Mouse (Mus musculus): ENCODE results near the gene Vamp5. TPM values are rescaled to one million over a fixed set of nuclear protein-coding genes. Genes with fewer than 3 reads are reported as not detected.

Vamp5 gene
- total and polyA plus RNA-seq, 3 experiments = 49.3 to 99.6 (median 58.3) TPM

DNA sequence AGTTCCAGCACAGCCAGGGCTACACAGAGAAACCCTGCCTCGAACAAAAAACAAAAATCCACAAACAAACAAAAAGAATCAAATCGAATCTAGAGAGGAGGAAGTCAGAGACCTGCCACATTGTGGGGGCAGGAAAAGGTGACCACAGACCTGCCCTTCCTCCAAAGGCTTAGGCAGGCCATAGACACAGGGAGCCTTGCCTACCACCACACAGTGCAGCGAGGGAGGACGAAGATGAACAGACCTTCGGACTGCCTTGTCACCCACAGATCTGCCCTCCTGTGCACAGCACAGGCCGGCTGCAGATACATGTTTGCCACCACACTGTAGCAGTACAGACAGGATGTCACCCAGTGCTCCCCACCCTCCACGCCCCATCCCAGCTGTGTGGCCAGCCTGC lies 30.2 kb upstream of the Vamp5 start:
- intact Hi-C loops (cut with DNase I) = no loop called here
- no peaks in the 10 kb centered on the region for H3K36me3 ChIP-seq (ENCODE audit: control insufficient read depth, insufficient read depth, low read length)
- 63% methylated on average over 7 of the region's 7 CpGs for WGBS

GRCm38 (mm10) chr6:72410003-72410402 lies 29.7 kb upstream of the Vamp5 start:
- H3K27me3 ChIP-seq (ENCODE audit: control insufficient read depth, insufficient read depth, low read length) = no peaks in the 10 kb centered on the region
- DNase-seq = no peak
- no peak overlapping the region for H3K4me3 ChIP-seq
- H3K36me3 ChIP-seq (ENCODE audit: control insufficient read depth, insufficient read depth, low read length) = no peaks in the 10 kb centered on the region
- intact Hi-C loops (cut with DNase I) = no loop called here
- H3K9ac ChIP-seq (ENCODE audit: low read depth, low read length) = no peak overlapping the region
- H3K4me1 ChIP-seq (ENCODE audit: control insufficient read depth, insufficient read depth, low read length) = peaks cover 2% of the 10 kb centered on the region
- no peak overlapping the region for H3K27ac ChIP-seq
- TF ChIP-seq POLR2A (IDR thresholded peaks at IDR 0.05; ENCODE audit: insufficient read depth, low read depth, low read length) = no peak
- TF ChIP-seq EP300 (IDR thresholded peaks at IDR 0.05; ENCODE audit: insufficient read depth, low read depth, low read length) = no peak
- WGBS = 31% methylated on average over 1 of the region's 1 CpGs
- H3K79me2 ChIP-seq (replicated peaks; ENCODE audit: control insufficient read depth, insufficient read depth, low read length) = no peaks in the 10 kb centered on the region

More for the DNA sequence above, 30.2 kb upstream of the Vamp5 start:
- Histone ChIP-seq H3K79me2 (replicated peaks; ENCODE audit: control insufficient read depth, insufficient read depth, low read length) (no peaks in the 10 kb centered on the region), H3K4me3 (no peak overlapping the region), H3K27ac (no peak overlapping the region), H3K4me1 (ENCODE audit: control insufficient read depth, insufficient read depth, low read length) (peaks cover 3% of the 10 kb centered on the region), H3K27me3 (ENCODE audit: control insufficient read depth, insufficient read depth, low read length) (no peaks in the 10 kb centered on the region), H3K9ac (ENCODE audit: low read depth, low read length) (no peak overlapping the region)
- TF ChIP-seq CTCF (IDR thresholded peaks at IDR 0.05) (no peak), POLR2A (IDR thresholded peaks at IDR 0.05; ENCODE audit: insufficient read depth, low read depth, low read length) (no peak), EP300 (IDR thresholded peaks at IDR 0.05; ENCODE audit: insufficient read depth, low read depth, low read length) (no peak)
- no peak for DNase-seq

DNA sequence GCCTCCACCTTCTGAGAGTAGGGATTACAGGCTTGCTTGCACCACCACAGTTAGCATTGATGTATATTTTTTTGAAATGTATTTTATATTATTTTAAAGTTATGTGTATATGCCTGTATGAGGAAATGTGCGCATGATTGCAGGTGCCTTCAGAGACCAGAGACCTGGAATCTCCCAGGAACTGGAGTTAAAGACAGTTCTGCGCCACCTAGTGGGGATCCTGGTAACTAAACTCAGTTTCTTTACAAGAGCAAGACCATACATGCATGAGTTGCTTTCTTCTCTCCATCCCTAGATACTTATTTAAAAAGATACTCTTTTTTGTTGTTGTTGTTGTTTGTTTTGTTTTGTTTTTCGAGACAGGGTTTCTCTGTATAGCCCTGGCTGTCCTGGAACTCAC lies 29.3 kb upstream of the Vamp5 start:
- Histone ChIP-seq H3K36me3 (ENCODE audit: control insufficient read depth, insufficient read depth, low read length) (no peaks in the 10 kb centered on the region), H3K79me2 (replicated peaks; ENCODE audit: control insufficient read depth, insufficient read depth, low read length) (no peaks in the 10 kb centered on the region), H3K27me3 (ENCODE audit: control insufficient read depth, insufficient read depth, low read length) (no peaks in the 10 kb centered on the region), H3K4me3 (no peak overlapping the region), H3K9ac (ENCODE audit: low read depth, low read length) (no peak overlapping the region), H3K4me1 (ENCODE audit: control insufficient read depth, insufficient read depth, low read length) (no peaks in the 10 kb centered on the region), H3K27ac (no peak overlapping the region)
- DNase-seq = no peak
- 17% methylated on average over 3 of the region's 3 CpGs for WGBS
- intact Hi-C loops (cut with DNase I) = loop anchor here (5.0 kb wide), 1 partner anchor 127 kb away; no protein-coding TSS in a partner anchor
- TF ChIP-seq EP300 (IDR thresholded peaks at IDR 0.05; ENCODE audit: insufficient read depth, low read depth, low read length) = no peak
- peak; percentile 76 for TF ChIP-seq CTCF (IDR thresholded peaks at IDR 0.05)

- Histone ChIP-seq H3K27ac (no peak overlapping the region), H3K27me3 (ENCODE audit: control insufficient read depth, insufficient read depth, low read length) (no peaks in the 10 kb centered on the region), H3K79me2 (replicated peaks; ENCODE audit: control insufficient read depth, insufficient read depth, low read length) (no peaks in the 10 kb centered on the region), H3K4me1 (ENCODE audit: control insufficient read depth, insufficient read depth, low read length) (no peaks in the 10 kb centered on the region), H3K4me3 (no peak overlapping the region), H3K9ac (ENCODE audit: low read depth, low read length) (no peak overlapping the region), H3K36me3 (ENCODE audit: control insufficient read depth, insufficient read depth, low read length) (no peaks in the 10 kb centered on the region)
- no peak for TF ChIP-seq POLR2A (IDR thresholded peaks at IDR 0.05; ENCODE audit: insufficient read depth, low read depth, low read length)
- peak; percentile 87 for TF ChIP-seq CTCF (IDR thresholded peaks at IDR 0.05)
- peak; percentile 92 for TF ChIP-seq EP300 (IDR thresholded peaks at IDR 0.05; ENCODE audit: insufficient read depth, low read depth, low read length)
- intact Hi-C loops (cut with DNase I) = loop anchor here (5.0 kb wide), 1 partner anchor 125 kb away; no protein-coding TSS in a partner anchor
- WGBS = 2% methylated on average over 5 of the region's 5 CpGs
- DNase-seq = peak; percentile 73 to 87
These were observed 26.9 kb upstream of the Vamp5 start for GRCm38 (mm10) chr6:72407119-72407518.

GRCm38 (mm10) chr6:72405356-72405755 lies 25.1 kb upstream of the Vamp5 start:
- 82% methylated on average over 7 of the region's 7 CpGs for WGBS
- Histone ChIP-seq H3K27me3 (ENCODE audit: control insufficient read depth, insufficient read depth, low read length) (no peaks in the 10 kb centered on the region), H3K4me3 (no peak overlapping the region), H3K79me2 (replicated peaks; ENCODE audit: control insufficient read depth, insufficient read depth, low read length) (no peaks in the 10 kb centered on the region), H3K36me3 (ENCODE audit: control insufficient read depth, insufficient read depth, low read length) (no peaks in the 10 kb centered on the region), H3K4me1 (ENCODE audit: control insufficient read depth, insufficient read depth, low read length) (no peaks in the 10 kb centered on the region; the same call in 1 of the 2 replicates), H3K27ac (no peak overlapping the region), H3K9ac (ENCODE audit: low read depth, low read length) (no peak overlapping the region)
- DNase-seq = no peak
- TF ChIP-seq EP300 (IDR thresholded peaks at IDR 0.05; ENCODE audit: insufficient read depth, low read depth, low read length) (no peak), CTCF (IDR thresholded peaks at IDR 0.05) (no peak), POLR2A (IDR thresholded peaks at IDR 0.05; ENCODE audit: insufficient read depth, low read depth, low read length) (no peak)
- intact Hi-C loops (cut with DNase I) = loop anchor here (5.0 kb wide), 1 partner anchor 123 kb away; no protein-coding TSS in a partner anchor

DNA sequence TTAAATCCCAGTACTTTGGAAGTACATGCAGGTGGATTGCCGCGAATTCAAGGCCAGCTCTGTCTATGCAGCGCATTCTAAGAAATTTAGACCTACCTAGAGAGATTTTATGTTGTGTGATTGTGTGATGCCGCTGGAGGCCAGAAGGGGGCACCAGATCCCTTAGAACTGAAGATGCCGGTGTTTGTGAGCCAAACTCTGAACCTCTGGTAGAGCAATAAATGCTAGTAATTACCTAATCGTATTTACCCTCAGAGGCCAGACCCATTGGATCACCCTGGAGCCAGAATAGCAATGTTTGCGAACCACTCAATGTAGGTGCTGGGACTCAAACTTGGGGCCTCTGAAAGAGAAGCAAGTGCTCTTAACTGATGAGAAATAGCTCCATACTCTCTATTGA lies 21.6 kb upstream of the Vamp5 start:
- no peaks in the 10 kb centered on the region for H3K79me2 ChIP-seq (replicated peaks; ENCODE audit: control insufficient read depth, insufficient read depth, low read length)
- no peak overlapping the region for H3K4me3 ChIP-seq
- no peak overlapping the region for H3K27ac ChIP-seq
- H3K27me3 ChIP-seq (ENCODE audit: control insufficient read depth, insufficient read depth, low read length) = no peaks in the 10 kb centered on the region
- intact Hi-C loops (cut with DNase I) = loop anchor here (2.0 kb wide), 1 partner anchor 37 kb away; no protein-coding TSS in a partner anchor
- H3K36me3 ChIP-seq (ENCODE audit: control insufficient read depth, insufficient read depth, low read length) = no peaks in the 10 kb centered on the region
- no peaks in the 10 kb centered on the region; the same call in 1 of the 2 replicates for H3K4me1 ChIP-seq (ENCODE audit: control insufficient read depth, insufficient read depth, low read length)
- no peak overlapping the region for H3K9ac ChIP-seq (ENCODE audit: low read depth, low read length)
- 0 out of 2 replicates have a peak, but pooled peaks have one; percentile 46 for TF ChIP-seq EP300 (IDR thresholded peaks at IDR 0.05; ENCODE audit: insufficient read depth, low read depth, low read length)
- TF ChIP-seq CTCF (IDR thresholded peaks at IDR 0.05) = peak; percentile 95
- no peak for TF ChIP-seq POLR2A (IDR thresholded peaks at IDR 0.05; ENCODE audit: insufficient read depth, low read depth, low read length)
- WGBS = 22% methylated on average over 7 of the region's 7 CpGs
- DNase-seq = peak; percentile 72 to 85

Measured in heart, adult 2 months (tissue).